Mouse (Mus musculus) central nervous system, embryonic 18 days (tissue): ENCODE measurements around the gene Nipa1. TPM values are rescaled to one million over a fixed set of nuclear protein-coding genes. Genes with fewer than 3 reads are reported as not detected.

Source experiments
- polyA plus RNA-seq: library from polyadenylated mRNA; depleted of rRNA; stranded (reverse); fragments of >200 nt; gene quantifications from 2 replicates; pipeline ENCODE4 v1.2.3, GENCODE M21; 2012; rRNA removed

The Nipa1 gene
- polyA plus RNA-seq, result 29.3 and 30.1 TPM in 2 replicates

DNA sequence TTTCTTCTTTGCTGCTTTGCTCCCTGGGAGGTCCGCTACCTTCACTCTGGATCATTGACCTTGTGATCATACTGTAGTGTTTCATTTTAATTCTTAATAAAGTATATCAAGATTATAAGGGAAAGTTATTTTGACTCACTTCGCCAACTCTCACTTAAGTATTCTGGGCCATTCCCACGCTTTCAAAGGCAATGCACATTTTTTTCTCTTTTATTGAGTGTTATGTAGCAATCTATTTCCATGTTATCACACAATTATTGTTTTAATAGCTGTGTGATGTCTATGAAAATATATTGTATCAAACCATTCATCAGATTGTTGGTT is at the start of gene Nipa1:
Gene Nipa1, minus strand, starts transcription at position 25 of the 324 bp plus-strand sequence.

DNA sequence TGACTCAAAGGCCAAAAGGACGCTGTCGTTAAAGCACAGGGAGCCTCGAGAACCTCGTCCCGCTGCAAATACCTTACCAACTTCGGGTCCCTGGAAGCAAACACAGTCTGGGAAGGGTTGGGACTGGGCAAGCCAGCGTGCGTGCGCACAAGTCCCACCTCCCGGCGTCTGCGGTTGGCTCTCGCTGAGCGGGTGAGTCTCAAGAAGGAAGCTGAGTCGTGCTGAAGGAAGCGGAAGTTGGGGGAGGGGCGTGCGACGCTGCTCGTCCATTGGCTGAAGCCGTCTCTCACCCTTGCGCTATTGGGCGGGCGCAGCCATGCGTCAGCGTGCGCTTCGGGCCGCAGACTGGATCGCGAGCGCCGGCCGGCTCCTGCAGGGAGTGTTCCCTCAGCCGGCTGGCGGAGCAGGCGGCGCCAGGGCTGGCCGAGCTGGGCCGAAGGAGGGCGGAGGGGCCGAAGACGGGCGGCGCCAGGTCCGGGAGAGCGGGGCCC is 30.1 kb upstream of the Nipa1 start, which contains the start of gene Herc2:
Gene Herc2, plus strand, starts transcription at position 366 of the 491 bp plus-strand sequence.

DNA sequence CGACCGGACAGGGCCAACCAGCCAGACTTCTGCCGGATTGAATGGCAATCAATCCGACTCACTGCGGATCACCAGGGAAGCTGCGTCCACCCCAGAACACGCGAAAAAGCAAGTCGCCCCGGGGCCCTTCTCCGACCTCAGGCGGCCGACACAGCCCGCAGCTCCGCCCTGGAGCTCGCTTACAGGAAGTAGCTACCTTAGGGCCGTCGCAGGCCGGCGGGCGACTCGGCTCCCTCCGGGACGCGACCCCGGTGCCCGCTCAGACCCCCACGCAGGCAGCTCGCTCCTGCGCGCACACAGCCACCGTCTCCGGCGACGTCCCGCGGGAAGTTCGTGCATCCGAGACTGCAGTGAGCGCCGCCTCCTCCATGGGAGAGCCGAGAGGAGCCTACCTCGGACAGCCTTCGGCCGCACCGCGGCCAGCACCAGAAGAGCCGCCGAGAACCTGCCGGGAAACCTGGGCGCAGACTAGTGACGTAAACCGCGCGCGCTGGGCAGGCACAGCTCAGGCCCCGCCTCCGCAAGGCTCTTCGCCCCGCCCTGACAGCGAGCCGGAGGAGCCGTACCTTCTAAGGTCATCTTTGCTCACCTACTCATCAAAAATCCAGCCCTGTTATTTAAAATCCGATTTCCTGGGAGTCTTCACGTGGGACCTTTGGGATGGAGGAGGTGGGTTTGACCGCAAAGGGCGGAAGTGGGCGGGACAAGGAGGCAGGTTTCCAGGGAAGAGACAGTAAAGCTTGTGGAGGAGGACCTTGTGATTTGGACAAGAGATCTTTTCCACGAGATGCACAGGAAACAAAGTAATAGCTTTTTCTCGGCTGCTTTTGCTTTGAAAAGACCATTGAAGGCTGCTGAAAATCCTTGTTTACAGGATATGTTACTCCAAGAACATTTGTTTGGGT is 57.5 kb downstream of the Nipa1 start, which contains the start of gene Nipa2:
Gene Nipa2, minus strand, starts transcription at position 473 of the 905 bp plus-strand sequence.

Other genes starting within 250 kb of the Nipa1 start
- 25.3 and 27.3 TPM in 2 replicates for gene Tubgcp5, start 225.8 kb downstream of the Nipa1 start, polyA plus RNA-seq
- gene Cyfip1, start 178.2 kb downstream of the Nipa1 start, polyA plus RNA-seq, result 40.4 and 41.5 TPM in 2 replicates
- gene Nipa2, start 57.5 kb downstream of the Nipa1 start, polyA plus RNA-seq, result 23.1 and 25.2 TPM in 2 replicates
- gene Herc2, start 30.2 kb upstream of the Nipa1 start, polyA plus RNA-seq, result 48.4 and 56.5 TPM in 2 replicates
- 0.79 and 0.92 TPM in 2 replicates for gene Oca2, start 219.8 kb upstream of the Nipa1 start, polyA plus RNA-seq